Mouse (Mus musculus) ES-Bruce4 (cell line): ENCODE data around the gene Gm12258.

ENCODE experiments used
- CTCF ChIP-seq: IDR thresholded peaks from one replicate; pipeline ENCODE4 v1.8.1; 2011; ENCODE audit warnings: low read depth, low read length
- EP300 ChIP-seq: IDR thresholded peaks from 2 replicates; pipeline ENCODE4 v1.6.1; 2011; ENCODE audit warnings: low read depth, low read length; ENCODE audit not compliant: insufficient read depth

- TF ChIP-seq CTCF (no peak), EP300 (no peak)
These were observed 24.0 kb downstream of the Gm12258 start for GRCm38 (mm10) chr11:58870961-58871360.
